Mouse (Mus musculus): ENCODE data around the gene Trim63.
"Not testable (repeated sequence)": the region's sequence is repeated elsewhere in the genome, so short reads cannot be mapped to it uniquely, and the experiment has no call there.

Gene Trim63

DNA sequence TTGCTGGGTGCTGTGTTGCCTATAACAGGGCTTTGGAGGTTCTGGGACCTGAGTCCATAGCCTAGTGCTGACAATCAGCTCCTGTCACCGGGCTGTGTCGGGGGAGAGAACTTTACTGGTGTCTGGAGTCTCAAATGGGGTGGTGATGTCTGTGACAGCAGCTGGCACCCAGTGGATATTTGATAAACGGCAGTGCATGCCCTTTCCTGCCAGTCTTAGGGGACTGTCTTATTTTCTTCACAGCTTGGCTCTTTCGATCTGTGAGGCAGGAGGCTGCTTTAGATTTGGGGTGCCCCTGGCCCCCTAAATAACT is 15.5 kb upstream of the Trim63 start:
- DNase-seq = no peak

DNA sequence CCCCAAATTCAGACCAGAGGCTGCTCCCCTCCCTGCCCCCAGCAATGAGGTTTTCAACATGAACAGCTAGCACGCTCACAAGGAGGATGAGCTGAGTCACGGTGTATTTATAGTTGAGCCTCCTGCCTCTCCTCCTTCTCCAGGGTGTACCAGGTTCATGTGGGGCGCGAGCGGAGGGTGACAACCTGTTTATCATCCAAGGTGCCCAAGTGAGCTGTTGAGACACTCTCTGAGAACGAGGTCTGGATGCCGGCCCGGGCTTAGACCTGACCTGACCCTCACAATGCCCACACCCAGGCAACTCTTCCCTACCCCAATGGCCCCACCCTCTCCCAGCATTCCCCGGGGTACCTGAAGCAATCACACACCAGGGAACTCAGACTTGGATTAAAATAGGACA is 14.6 kb upstream of the Trim63 start:
- DNase-seq = no peak

DNA sequence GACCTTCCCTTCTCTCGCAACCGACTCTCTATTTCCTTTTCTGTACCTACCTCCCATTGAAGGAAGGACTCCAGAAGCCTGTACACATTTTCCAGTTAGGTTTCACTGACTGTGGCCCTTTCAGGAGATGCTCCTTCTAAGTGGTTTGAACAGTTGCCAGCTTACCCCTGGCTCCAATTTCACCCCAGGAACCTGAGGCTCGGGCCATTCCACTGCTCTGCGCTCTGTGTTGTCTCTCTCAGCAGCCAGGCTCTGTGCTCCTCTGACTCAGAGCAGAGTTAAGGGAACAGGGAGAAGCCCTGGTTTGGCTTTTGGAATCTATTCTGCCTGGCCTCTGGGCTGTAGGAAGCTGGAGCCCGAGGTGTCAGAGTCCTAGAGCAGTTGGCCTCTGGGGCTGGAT is 12.8 kb upstream of the Trim63 start:
- no peak for DNase-seq

DNA sequence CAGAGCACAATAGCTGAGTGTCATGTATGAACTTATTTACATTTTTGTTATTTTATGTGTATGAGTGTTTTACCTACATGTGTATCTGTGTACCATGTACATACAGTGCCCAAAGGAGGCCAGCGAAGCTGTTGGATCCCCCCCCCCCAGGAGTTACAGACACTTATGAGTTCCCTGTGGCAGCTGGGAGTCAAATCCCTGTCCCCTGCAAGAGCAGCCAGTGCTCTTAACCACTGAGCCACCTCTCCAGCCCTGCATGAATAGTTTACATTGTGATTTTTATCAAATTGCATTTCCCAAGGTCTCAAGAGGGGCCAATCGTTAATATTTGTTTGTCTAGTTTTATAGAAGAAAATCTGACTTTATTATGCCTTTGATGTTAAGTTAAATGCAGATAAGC is 8.0 kb upstream of the Trim63 start:
- DNase-seq = no peak

DNA sequence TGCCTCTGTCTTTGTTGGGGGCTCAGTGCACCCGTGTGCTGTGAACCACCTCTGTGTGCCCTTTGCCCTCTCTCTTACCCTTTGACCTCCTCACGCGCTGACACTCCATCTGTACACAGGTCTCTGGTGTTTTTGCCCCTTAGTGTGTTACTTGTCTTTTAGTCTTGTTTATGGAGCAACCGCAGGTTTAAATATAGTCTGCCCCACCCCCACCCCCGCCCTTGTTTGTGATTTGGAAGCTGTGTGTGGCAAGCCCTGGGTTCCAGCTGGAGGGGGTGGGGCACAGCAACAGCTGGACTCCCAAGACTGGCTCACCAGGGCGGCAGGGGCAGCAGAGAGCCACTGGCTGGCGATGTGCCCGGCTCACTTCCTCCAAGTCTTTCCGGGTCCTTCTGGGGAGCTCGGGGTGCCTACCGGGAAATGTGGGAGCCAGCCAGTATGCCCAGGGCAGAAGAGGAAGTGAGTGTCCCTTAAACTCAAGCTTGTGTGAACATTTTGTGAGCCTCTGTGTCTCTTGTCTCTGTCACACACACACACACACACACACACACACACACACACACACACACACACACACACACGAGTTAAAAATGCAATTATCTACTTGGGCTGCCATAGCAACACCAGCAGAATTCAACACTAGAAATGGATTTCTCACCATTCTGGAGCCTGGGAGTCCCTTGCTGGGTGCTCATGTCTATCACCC is 7.4 kb upstream of the Trim63 start:
- DNase-seq = peak; percentile 83

DNA sequence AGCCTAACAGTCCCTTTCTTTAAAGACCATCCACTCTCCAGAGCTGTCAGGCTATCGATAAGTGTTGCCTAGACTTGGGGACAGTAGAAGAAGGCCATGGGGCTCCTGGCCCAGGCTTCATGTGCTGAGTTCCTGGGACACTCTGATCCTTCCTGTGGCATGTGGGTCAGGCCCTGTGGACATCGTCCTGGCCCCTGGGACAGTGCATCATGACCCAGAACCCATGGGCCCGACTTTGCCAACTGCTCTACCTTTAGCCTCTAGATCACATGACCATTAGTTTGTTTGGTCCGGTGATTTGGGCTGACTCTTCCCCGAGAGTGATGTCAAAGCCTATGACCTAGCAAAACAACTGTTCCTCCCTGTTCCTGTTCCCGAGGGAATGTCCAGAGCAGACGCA is 4.8 kb upstream of the Trim63 start:
- DNase-seq = no peak

DNA sequence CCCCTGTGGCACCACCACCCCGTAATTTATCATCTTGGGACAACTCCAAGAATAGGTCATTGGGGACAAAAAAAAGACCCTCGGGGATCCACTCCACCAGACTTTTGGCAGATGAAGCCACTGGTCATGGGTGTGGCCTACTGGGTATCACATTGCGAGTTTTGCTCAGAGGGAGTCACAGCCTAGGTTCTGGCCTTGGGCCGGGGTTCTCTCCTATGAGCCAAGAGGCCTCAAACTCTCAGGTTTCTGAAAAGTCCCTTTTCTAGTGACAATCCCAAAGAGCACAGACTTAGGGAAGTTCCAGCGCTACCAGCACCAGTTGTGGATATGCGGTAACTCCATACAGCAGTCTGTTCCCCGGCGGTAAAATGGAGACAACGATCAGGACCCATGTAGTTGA is 4.3 kb upstream of the Trim63 start:
- no peak for DNase-seq

DNA sequence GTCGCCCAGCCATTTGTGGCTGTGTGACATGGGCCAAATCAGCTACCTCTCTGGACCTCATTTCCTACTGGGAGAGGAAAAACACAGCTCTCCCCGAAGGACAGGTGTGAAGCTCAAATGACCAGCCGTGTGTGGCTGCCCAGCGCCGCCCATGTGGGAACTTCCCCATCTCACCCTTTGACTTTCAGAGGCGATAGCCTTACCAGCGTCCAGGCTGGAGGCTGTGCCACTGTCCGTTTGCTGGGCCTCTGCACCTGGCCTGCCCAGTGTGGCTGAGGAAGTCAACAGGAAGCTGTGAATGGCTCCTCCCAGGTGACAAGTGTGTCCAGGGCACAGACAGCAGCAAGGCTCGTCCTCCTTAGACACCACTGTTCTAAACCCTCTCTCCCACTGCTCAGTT is 3.1 kb upstream of the Trim63 start:
- DNase-seq = no peak

DNA sequence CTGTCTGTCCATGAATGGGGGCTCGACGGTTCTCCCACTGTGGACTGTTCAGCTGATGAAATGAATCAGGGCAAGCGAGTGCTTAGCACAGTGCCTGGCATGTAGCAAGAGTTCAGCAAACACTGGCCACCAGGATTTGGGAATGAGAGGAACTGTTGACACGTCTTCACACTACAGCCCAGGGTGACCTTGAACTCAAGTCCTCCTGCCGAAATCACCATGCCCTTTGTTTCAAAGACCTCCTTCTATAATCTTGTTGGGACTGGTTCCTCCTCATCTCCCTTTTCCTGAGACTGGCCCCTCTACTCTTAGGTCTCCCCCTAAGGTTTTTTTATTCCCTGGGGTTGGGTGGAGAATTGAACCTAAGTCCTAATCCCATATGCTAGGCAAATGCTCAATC is 2.6 kb upstream of the Trim63 start:
- no peak for DNase-seq

DNA sequence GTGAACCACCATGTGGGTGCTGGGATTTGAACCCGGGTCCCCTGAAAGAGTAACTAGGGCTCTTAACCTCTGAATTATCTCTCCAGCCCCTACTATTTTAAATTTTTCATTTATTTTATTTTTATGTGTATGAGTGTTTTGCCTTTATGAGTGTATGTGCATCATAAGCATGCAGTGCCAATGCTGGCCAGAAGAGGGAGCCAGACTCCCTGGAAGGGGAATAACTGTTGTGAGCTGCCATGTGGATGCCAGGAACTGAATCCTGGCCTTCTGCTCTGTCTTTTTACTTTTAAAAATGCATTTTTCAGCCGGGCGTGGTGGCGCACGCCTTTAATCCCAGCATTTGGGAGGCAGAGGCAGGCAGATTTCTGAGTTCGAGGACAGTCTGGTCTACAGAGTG is 2.0 kb upstream of the Trim63 start:
- no peak for DNase-seq

DNA sequence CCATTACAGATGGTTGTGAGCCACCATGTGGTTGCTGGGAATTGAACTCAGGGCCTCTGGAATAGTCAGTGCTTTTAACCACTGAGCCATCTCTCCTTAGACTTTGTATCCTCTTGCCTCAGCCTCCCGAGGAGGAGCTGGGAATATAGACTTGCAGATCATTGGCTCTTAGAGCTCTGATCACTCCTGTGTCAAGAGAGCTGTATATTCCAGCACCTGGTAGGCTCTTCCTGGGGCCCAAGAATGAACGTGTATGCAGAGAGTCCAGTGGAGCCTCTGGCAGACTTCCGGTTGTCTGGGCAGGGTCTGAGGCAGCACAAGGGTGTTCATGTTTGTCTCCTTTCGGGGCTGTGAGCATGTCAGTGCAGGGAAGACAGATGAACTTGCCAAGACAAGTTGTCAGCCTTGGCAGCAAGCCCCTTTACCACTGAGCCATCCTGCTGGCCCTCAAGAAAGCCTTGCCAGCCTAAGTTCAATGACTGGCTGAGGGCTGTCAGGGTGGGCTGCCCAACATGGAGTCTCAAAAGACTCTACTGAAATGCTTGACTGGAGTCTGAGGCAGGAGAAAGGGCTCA is 752 bp upstream of the Trim63 start:
- no peak for DNase-seq

DNA sequence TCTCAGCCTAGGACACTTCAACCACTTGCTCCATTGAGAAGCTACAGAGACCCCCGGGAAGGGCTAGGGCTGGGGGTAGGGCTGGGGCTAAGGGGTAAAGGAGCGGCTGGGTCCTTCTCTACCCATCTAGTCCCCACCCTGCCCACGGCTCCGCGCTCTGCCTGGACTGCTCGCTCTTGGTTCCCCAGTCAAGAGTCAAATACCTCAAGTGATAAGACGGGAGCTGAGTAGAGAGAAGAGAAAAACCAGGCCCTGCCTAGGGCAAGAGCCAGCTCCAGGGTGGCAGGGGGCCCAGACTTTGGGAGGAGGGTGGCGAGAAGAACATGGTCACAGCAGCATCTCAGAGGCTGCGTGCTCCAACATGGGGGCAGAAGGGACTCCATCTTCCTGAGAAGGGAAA is 550 bp downstream of the Trim63 start:
- DNase-seq = no peak

DNA sequence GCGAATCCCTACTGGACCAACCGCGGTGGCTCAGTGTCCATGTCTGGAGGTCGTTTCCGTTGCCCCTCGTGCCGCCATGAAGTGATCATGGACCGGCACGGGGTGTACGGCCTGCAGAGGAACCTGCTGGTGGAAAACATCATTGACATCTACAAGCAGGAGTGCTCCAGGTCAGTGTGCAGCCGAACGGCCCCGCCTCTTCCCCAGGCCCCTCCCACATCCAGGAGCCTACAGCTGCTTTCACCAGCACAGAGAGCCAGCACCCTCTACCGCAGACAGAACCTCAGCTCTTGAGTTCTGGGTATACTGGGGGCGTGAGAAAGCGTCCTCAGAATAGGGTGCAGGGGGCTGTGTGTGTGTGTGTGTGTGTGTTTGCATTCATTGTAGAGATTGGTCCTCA is 1.5 kb downstream of the Trim63 start:
- peak; percentile 32 for DNase-seq

DNA sequence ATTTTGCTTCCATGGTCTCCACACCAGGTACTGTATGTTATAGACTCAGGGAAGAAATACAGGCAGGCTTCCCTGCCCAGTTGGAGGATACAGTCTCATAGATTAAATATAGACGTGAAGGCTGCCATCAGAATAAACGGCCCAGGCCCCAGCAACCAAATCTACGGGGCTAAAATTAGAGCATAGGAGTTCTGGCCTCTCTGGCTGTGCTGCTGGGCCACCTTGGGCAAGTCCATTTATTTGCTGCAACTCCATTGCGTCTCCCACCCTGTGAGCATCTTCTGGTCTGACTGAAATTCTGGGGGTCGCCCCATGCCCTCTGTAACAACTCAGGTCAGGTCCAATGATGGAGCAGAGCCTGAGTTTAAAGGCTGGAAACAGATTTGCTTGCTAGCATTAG is 4.2 kb downstream of the Trim63 start:
- no peak for DNase-seq

DNA sequence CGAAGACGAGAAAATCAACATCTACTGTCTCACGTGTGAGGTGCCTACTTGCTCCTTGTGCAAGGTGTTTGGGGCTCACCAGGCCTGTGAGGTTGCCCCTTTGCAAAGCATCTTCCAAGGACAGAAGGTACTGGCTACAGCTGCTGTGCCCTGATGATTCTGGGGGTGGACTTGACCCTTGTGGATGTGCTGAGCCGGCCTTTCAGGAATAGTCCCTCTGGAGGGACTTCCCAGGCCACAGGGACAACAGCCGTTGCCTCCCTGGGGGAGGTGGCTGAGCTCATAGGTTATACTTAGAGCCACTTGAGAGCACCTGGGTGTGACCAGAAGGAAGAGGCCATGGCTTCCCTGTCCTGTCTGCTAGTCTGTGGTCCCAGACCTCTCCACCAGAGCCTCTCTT is 4.8 kb downstream of the Trim63 start:
- no peak for DNase-seq

DNA sequence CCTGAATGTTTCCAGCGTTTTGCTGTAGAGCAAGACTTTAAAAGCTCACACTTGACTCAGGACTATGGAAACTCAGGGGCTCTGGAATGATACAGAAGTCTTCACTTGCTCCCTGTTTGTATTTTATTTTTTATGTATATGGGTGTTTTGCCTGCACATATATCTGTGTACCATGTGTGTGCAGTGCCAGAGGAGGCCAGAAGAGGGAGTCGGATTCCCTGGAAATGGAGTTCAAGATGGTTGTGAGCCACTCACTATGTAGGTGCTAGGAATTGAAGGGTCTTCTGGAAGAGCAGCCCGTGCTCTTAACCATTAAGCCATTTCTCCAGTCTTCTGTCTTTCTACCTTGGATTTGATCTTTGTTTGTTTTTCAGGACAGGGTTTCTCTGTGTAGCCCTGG is 6.6 kb downstream of the Trim63 start:
- no peak for DNase-seq

DNA sequence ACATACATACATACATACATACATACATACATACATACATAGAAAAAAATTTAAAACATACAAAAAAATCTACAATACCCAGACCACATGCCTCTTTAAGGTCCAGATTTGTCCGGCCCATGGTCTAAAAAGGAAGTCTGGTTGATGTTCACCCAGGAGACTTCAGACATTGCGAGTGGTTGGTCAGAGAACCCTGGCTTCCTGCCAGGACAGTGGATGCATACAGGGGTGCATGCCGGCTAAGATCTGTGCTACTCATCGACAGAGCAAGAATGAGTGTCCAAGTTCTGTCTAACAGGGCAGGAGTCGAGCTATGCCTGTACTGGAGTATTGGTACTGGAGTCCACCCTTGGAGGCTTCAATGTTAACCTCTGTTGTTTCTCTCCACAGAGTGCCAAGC is 9.7 kb downstream of the Trim63 start:
- DNase-seq = peak; percentile 85

DNA sequence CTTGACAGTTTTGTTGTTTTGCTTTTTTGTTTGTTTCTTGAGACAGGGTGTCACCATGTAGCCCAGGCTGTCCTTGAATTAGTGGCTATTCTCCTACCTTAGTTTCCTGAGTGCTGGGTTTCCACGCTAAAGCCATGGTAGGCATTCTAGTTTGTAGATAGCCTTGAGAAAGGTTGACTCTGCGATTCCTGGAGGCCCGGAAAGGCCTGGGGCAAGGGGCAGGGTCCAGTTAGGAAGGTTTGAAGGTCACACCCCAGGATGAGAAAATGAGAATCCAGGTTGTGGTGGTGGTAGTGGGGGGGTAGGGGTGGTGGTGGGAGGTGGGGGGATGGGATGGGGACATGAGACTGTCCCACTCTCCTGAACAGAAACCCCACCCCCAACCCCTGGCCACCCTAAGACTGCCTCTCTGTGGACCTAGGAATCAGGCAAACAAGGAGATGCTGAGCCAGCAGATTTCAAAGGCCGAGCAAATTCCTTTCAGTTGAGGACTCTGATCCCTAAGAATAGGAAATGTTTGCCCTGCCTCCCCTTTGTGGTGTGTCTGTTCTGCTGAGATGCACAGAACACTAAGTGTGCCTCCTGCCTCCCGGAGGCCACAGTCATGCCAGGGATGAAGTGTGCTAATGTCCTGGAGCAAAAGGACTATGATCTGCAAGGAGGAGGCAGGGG is 12.1 kb downstream of the Trim63 start:
- peak; percentile 71 for DNase-seq

DNA sequence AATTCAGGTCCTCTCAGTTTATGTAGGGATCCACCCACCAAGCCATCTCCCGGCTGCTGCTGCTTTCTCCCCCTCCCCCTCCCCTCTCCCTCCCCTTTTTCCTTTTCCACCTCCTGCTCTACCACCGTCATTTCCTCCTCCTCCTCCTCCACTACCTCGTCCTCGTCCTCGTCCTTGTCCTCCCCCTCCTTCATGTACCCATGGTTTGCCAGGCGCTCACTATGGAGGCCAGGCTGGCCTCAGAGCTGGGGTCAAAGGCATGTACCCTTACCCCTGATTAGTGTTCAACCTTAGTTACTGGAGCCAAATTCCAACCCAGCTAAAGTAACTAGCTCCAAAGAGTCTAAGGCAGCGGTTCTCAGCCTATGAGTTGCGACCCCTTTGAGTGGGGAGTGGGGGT is 13.2 kb downstream of the Trim63 start:
- DNase-seq = no peak

DNA sequence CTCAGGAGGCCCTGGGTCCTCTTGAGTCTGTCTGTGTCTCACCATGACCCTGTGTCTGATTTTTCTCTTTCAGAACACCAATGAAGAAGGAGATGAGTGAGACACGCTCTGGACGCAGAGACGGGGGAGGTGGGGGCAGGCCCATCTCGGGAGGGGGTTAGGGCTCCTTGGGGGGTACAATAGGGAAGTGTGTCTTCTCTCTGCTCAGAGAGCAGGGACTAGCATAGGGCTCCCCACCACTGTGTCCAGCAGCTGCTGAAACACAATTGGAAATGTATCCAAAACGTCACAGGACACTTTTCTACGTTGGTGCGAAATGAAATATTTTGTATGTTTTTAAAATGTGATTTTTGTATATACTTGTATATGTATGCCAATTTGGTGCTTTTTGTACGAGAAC is 13.9 kb downstream of the Trim63 start:
- DNase-seq = no peak

DNA sequence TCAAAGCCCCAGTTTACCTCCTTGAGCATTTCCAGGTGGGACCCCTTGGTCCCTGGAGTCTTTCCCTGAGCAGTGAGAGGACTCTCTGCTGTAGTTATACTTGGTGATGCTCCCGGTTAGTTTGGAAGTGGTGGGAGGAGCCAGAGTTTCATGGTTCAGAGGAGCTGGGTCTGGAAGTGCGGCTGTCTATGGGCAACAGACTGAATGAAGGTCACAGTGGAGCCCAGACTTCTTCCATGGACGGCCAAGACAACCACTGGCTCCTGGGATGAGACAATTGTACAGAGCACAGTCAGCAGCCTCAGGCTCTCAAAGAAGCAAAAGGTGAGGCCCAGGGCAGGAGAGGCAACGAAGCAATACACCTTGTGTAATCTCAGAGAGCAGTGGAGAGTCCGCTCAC is 15.4 kb downstream of the Trim63 start:
- peak; percentile 44 for DNase-seq

DNA sequence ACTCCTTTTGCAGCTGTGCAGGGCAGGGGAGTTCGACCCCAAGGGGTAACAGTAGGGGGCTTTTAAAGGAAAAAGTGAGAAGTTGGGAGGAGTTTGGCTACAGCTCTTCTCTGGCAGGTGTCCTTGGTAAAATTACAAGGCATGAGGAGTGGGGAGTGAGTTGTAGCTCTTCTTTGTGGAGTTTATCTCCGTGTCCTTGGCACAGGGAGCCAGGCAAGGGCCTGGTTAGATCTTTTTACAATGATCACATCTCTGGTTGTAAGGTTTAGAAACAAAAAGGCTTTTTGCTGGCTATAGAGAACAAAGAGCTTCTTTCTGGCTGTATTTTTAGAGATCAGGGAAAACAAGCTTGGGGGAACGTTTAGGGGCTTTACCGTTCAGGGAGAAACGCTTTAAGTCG is 26.3 kb downstream of the Trim63 start:
- not testable (repeated sequence) for DNase-seq

DNA sequence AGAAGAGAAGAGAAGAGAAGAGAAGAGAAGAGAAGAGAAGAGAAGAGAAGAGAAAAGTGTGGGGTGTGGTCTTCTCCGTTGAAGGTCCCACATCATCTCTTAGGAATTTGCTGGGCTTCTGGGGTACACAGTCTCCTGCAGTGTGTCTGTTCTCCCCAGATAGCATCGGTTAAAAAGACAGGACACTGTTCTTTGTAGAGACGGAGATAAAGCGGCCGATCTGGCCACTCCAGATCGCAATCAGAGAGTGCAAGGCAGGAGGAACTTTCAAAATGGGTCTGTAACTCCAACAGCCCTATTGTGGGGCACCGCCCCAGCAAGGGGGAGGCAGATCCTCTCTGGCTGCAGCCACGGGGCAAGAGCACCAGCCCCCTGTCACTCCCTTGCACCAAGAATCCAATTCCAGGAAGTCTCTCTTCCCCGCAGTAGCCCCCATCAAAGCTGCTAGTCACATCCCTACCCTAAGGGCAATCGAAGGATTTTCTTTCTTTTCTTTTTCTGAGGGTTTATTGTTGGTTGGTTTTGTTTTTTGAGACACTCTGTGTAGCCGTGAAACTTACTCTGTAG is 27.4 kb downstream of the Trim63 start:
- DNase-seq = no peak

Data from kidney, postnatal 10 days (tissue).